Comparison of ENCODE assay signal across 7 mouse cellular contexts in the genomic region with DNA sequence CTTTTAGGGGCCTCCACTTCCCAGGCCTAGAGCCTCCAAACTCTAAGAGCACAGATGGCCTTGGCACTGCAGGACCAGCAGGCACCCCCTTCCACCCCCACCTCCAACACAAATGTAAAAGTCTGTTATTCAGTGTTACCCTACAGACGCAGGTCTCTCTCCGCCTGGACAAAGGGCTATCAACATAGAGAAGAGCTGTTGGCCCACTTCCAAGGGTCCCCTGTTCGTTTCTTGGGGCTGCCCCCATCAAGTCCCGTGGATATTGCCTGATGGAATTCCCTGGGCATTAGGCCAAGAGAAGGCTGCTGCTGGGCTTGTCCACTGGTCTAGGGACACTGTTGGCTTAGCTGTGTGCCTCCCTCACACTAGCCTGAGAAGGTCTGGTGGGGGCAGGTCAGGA. TPM values are rescaled to one million over a fixed set of nuclear protein-coding genes. Genes with fewer than 3 reads are reported as not detected.
DNase-seq lines count a peak whose midpoint lies in the region; ATAC-seq and TF ChIP-seq lines count a peak whose summit lies in the region.

No protein-coding gene starts in this region.

- peak; percentile 67 for DNase-seq in Muller cell, postnatal 12 days (ENCODE audit: inconsistent ontology term)
- DNase-seq in adrenal gland, postnatal 36 days = peak; percentile 26 to 52
- DNase-seq in forebrain, postnatal 0 days = no peak
- peak in 2 of 3 experiments; percentile 6 to 14 for DNase-seq in liver, embryonic 14.5 days (ENCODE audit: low read depth in 3 of 3, low spot score in 3 of 3)

- no peak for TF ChIP-seq EP300 in liver, embryonic 14.5 days (IDR thresholded peaks at IDR 0.05; ENCODE audit: low read depth)

- H3K9ac ChIP-seq in forebrain, postnatal 0 days = peak overlapping the region; percentile 68
- peak overlapping the region; percentile 62 for H3K9ac ChIP-seq in intestine, embryonic 15.5 days
- H3K9ac ChIP-seq in liver, embryonic 14.5 days (replicated peaks) = no peak overlapping the region
- H3K9ac ChIP-seq in stomach, embryonic 15.5 days = no peak overlapping the region

- peaks cover 10% of the 10 kb centered on the region; the same call in 1 of the 2 replicates for H3K4me1 ChIP-seq in forebrain, postnatal 0 days (ENCODE audit: insufficient read depth)
- H3K4me1 ChIP-seq in intestine, embryonic 15.5 days (replicated peaks) = peaks cover 16% of the 10 kb centered on the region
- peaks cover 0 to 4% of the 10 kb centered on the region in 2 experiments; a peak in 2 of 4 replicates for H3K4me1 ChIP-seq in liver, embryonic 14.5 days (replicated peaks; ENCODE audit: control insufficient read depth in 2 of 2, insufficient read depth in 2 of 2, low read length in 1 of 2)
- peaks cover 13% of the 10 kb centered on the region for H3K4me1 ChIP-seq in stomach, embryonic 15.5 days

- TF ChIP-seq CTCF in forebrain, postnatal 0 days (IDR thresholded peaks at IDR 0.05; ENCODE audit: low read depth) = no peak
- no peak for TF ChIP-seq CTCF in liver, embryonic 14.5 days (IDR thresholded peaks at IDR 0.05; ENCODE audit: low read depth)

- 5% methylated on average over 4 of the region's 4 CpGs for WGBS in forebrain, postnatal 0 days
- WGBS in intestine, embryonic 15.5 days = 5% methylated on average over 4 of the region's 4 CpGs
- WGBS in liver, embryonic 14.5 days (ENCODE audit: insufficient replicate concordance) = 45% methylated on average over 4 of the region's 4 CpGs
- WGBS in stomach, embryonic 15.5 days = 16% methylated on average over 4 of the region's 4 CpGs

- ATAC-seq in forebrain, postnatal 0 days = no peak
- ATAC-seq in intestine, embryonic 15.5 days = no peak
- ATAC-seq in liver, embryonic 14.5 days (ENCODE audit: insufficient read depth) = no peak
- no peak for ATAC-seq in stomach, embryonic 15.5 days (ENCODE audit: insufficient read depth, low FRiP score, low read depth)
- ATAC-seq in inflammation-experienced regulatory T-cells, adult 6 months = no peak

- H3K9me3 ChIP-seq in forebrain, postnatal 0 days (ENCODE audit: low read length) = no peaks in the 10 kb centered on the region
- H3K9me3 ChIP-seq in intestine, embryonic 15.5 days = no peaks in the 10 kb centered on the region
- no peaks in the 10 kb centered on the region for H3K9me3 ChIP-seq in liver, embryonic 14.5 days (ENCODE audit: control insufficient read depth, low read length)
- no peaks in the 10 kb centered on the region for H3K9me3 ChIP-seq in stomach, embryonic 15.5 days

- no peak overlapping the region for H3K27ac ChIP-seq in forebrain, postnatal 0 days (ENCODE audit: low read depth, low read length)
- H3K27ac ChIP-seq in intestine, embryonic 15.5 days = 0 out of 2 replicates have a peak overlapping the region, but pooled peaks have one; percentile 70
- H3K27ac ChIP-seq in liver, embryonic 14.5 days = no peak overlapping the region
- no peak overlapping the region for H3K27ac ChIP-seq in stomach, embryonic 15.5 days

- no peaks in the 10 kb centered on the region for H3K27me3 ChIP-seq in forebrain, postnatal 0 days (ENCODE audit: insufficient read depth, low read length)
- H3K27me3 ChIP-seq in intestine, embryonic 15.5 days (replicated peaks) = no peaks in the 10 kb centered on the region
- H3K27me3 ChIP-seq in liver, embryonic 14.5 days (ENCODE audit: control insufficient read depth, insufficient read depth, low read length) = peaks cover 3% of the 10 kb centered on the region; the same call in 1 of the 2 replicates
- no peaks in the 10 kb centered on the region for H3K27me3 ChIP-seq in stomach, embryonic 15.5 days (replicated peaks)

- peak overlapping the region; percentile 69 for H3K4me2 ChIP-seq in forebrain, postnatal 0 days (ENCODE audit: low read depth)
- H3K4me2 ChIP-seq in intestine, embryonic 15.5 days (replicated peaks) = peak overlapping the region; percentile 80
- H3K4me2 ChIP-seq in liver, embryonic 14.5 days (ENCODE audit: low read depth) = peak overlapping the region; percentile 48
- peak overlapping the region; percentile 87 for H3K4me2 ChIP-seq in stomach, embryonic 15.5 days

- no peaks in the 10 kb centered on the region for H3K36me3 ChIP-seq in forebrain, postnatal 0 days (ENCODE audit: insufficient read depth)
- H3K36me3 ChIP-seq in intestine, embryonic 15.5 days = no peaks in the 10 kb centered on the region
- no peaks in the 10 kb centered on the region for H3K36me3 ChIP-seq in liver, embryonic 14.5 days (replicated peaks; ENCODE audit: control insufficient read depth, insufficient read depth, low read depth)
- no peaks in the 10 kb centered on the region for H3K36me3 ChIP-seq in stomach, embryonic 15.5 days

- peak overlapping the region; percentile 69 for H3K4me3 ChIP-seq in forebrain, postnatal 0 days (ENCODE audit: low read depth, low read length)
- H3K4me3 ChIP-seq in intestine, embryonic 15.5 days (replicated peaks) = peak overlapping the region; percentile 64
- peak overlapping the region; percentile 38 to 51 for H3K4me3 ChIP-seq in liver, embryonic 14.5 days (ENCODE audit: insufficient read depth in 1 of 2, low read depth in 2 of 2, low read length in 2 of 2)
- H3K4me3 ChIP-seq in stomach, embryonic 15.5 days (replicated peaks) = peak overlapping the region; percentile 60

RNA-seq across cellular contexts. Expression of a gene that starts 1.0 kb away (rescaled TPM):
- total RNA-seq in adrenal gland, postnatal 36 days (2021) = 10 to 100 TPM; 77.3 to 82.1 TPM
- total RNA-seq in forebrain, postnatal 0 days (2014; rRNA removed) = 76.1 and 104 TPM in 2 replicates
- polyA plus RNA-seq in forebrain, postnatal 0 days (2015; fragmentation: Nextera tagmentation; extraction: Ambion mirVana) = 54.9 and 69.4 TPM in 2 replicates
- polyA plus RNA-seq in intestine, embryonic 15.5 days (2015; fragmentation: Nextera tagmentation; extraction: Ambion mirVana) = 72.4 and 74.1 TPM in 2 replicates
- polyA plus RNA-seq in liver, embryonic 14.5 days (2012; rRNA removed) = 11.9 and 12.8 TPM in 2 replicates
- 13.7 and 16.3 TPM in 2 replicates for polyA plus RNA-seq in liver, embryonic 14.5 days (2014; fragmentation: Nextera tagmentation; extraction: Ambion mirVana)
- polyA plus RNA-seq in stomach, embryonic 15.5 days (2015; fragmentation: Nextera tagmentation; extraction: Ambion mirVana) = 32.1 and 38.0 TPM in 2 replicates
- 1 to 10 TPM in 2 of 3 experiments, under 1 TPM in 1; 0.67 to 1.3 (median 1.1) TPM for polyA plus RNA-seq in inflammation-experienced regulatory T-cells, adult 6 months (2017; shearing (Covaris generic))

RNA-seq across cellular contexts. Expression of a gene that starts 43.6 kb away (rescaled TPM):
- total RNA-seq in adrenal gland, postnatal 36 days (2021) = 10 to 100 TPM; 10.4 to 15.8 TPM
- 34.8 and 61.6 TPM in 2 replicates for total RNA-seq in forebrain, postnatal 0 days (2014; rRNA removed)
- 85.9 and 94.3 TPM in 2 replicates for polyA plus RNA-seq in forebrain, postnatal 0 days (2015; fragmentation: Nextera tagmentation; extraction: Ambion mirVana)
- 14.2 and 16.8 TPM in 2 replicates for polyA plus RNA-seq in intestine, embryonic 15.5 days (2015; fragmentation: Nextera tagmentation; extraction: Ambion mirVana)
- polyA plus RNA-seq in liver, embryonic 14.5 days (2012; rRNA removed) = 6.0 and 9.0 TPM in 2 replicates
- 8.6 and 9.4 TPM in 2 replicates for polyA plus RNA-seq in liver, embryonic 14.5 days (2014; fragmentation: Nextera tagmentation; extraction: Ambion mirVana)
- polyA plus RNA-seq in stomach, embryonic 15.5 days (2015; fragmentation: Nextera tagmentation; extraction: Ambion mirVana) = 14.0 and 14.7 TPM in 2 replicates
- polyA plus RNA-seq in inflammation-experienced regulatory T-cells, adult 6 months (2017; shearing (Covaris generic)) = 10 to 100 TPM; 10.2 to 18.3 (median 17.8) TPM

Comparison
In these comparisons a context has a peak if more than half of its experiments do, and no peak if none do; other contexts are left out.
1. H3K9ac ChIP-seq: peak in forebrain, postnatal 0 days (single experiment) and intestine, embryonic 15.5 days (single experiment); none in liver, embryonic 14.5 days (single experiment) and stomach, embryonic 15.5 days (single experiment).
2. RNA of a gene that starts 1.0 kb away (polyA plus RNA-seq): 72.4 to 74.1 TPM in intestine, embryonic 15.5 days, 54.9 to 69.4 TPM in forebrain, postnatal 0 days, 32.1 to 38.0 TPM in stomach, embryonic 15.5 days and 11.9 to 16.3 TPM in liver, embryonic 14.5 days; 0.67 to 1.3 TPM in inflammation-experienced regulatory T-cells, adult 6 months; every median in the first group is over 4 times any median in the second.
3. Peak in every context shown above with its lines, with median percentiles within 50 percentile points of each other: H3K4me2 ChIP-seq and H3K4me3 ChIP-seq.